Mouse (Mus musculus): ENCODE results near the gene D5Ertd579e. TPM values are rescaled to one million over a fixed set of nuclear protein-coding genes. Genes with fewer than 3 reads are reported as not detected.

D5Ertd579e gene
- total RNA-seq, 2 experiments from 2014 or later = 56.4 to 66.5 TPM

DNA sequence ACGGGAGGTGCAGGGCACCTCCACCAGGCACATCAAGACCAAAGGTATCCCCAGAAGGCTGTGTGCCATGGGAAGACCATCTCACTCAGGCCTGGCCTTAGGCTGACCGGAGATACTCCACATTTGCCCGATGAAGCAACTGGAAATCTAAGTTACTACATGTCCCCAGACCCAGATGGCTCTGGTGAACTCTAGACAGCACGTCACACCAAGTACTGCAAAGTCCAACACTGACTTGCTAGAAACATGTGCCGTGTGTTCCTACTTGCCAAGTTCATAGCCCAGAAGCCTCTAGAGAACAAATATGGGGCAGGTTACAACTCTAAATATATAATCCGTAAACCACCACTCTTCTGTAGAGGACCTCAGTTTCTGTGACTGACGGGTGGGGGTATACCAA lies 125.7 kb downstream of the D5Ertd579e start:
- DNase-seq = no peak

DNA sequence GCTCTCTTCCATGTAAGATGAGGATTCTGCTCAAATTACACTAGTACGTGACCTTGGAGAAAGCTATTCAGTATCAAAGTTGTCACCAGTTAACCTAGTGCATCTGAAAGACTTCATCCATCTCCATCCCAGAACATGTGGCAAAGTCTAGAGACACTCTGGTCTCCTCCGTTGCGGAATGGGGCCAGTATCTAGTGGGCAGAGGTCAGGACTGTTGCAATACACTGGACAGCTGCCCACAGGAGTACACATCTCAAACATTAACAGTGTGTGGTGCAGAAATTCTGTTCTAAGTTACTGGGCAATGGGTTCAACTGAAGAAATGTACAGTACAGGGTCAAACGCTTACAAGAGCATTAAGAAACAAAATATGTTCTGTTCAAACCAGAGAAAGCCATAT lies 127.7 kb downstream of the D5Ertd579e start:
- DNase-seq = peak; percentile 64 to 75

DNA sequence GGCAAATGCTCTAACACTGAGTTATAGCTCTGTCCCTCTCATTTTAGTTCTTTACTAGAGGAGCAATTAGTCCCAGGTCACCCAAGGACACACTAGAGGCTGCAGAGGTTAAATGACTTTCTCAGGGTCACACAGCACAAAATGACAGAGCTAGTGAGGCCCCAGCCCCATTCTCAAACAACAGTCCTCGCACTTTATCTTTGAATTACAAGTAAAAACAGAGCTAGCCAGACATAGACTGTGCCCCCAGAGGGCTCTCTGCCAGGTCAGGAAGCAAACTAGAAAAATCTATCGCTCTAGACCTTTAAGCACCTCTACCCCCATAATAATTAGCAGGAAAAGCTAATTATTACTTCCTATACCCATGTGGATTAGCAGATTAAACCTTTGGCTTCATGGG lies 128.2 kb downstream of the D5Ertd579e start:
- no peak for DNase-seq

DNA sequence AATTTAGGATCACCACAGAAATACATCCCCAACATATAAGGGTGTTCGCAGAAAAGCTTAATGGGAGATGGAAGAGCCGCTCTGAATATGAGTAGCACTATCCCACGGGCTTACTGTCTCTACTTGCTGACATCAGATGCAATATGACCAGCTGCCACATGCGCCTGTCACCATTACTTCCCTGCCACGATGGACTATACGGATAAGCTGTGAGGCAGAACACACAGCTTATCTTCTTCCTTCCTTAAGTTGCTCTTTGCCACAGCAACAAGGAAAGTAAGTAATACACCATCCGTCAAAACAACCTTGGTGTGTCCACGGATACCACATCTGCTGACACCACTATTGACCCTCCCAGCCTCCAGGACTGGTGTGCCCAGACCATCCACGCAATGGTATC lies 131.3 kb downstream of the D5Ertd579e start:
- no peak for DNase-seq

DNA sequence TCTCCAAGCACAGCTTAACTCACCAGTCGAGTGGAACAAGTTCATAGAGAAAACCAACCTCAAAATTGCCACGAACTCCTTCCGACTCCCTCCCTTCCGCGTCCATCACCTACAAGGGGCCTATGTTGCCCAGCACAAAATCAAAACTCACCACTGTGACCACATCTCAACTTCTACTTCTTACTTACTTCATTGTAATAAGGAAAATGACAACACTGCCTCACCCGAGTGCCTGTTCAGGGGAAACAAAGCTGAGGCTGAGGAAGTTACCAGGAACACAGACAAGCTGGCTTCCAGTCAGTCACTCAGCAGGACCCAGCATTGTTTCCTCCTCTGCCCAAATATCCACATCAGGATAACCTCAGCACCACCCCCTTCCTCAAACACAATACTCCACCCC lies 132.1 kb downstream of the D5Ertd579e start:
- DNase-seq = no peak

DNA sequence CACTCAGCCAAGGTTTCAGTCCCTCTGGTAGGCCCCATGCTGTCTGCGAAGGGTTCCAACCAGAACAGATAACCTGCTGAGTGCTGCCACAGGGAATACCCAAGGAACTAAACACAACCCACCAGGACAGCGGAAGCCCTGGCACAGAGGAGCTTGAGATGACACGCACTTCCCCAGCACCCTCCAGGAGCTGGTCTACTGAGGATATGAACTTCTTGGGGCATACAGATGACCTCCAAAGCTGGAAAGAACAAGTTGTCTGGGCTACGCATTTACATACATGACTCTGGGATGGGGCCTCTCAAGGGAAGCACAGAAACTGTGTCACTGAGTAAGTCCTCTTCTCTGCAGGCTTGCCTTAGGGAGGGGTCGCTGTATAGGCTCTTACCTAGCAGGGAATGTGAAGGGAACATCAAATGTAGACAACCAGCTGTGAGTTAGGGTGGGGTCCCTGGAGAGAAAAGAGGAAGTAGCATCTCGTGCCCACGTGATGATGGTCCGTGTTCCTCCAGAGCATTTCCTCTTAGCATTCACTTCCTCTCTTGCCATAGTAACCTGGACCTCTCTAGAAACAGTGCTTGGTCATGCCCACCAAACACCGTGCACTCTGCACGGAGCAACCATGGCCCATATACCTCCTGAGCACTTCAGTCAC lies 132.9 kb downstream of the D5Ertd579e start:
- no peak for DNase-seq

DNA sequence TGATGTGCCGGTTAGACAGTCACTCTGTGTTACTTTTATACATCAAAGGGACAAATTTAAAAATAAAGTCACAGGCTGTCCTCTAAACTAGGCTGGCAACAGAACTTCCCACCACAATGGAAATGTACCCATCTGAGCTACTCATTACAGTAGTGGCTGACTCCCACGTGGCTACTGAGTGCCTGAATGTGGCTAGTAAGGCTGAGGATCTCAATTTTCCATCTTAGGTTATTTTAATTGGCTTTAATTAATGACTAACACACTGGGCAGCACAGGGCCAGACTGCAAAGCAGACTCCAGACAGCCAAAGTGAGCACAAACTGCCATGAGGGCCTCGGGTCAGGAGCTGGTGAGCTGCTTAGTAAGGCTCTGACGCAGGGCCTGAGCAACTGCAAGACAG lies 134.3 kb downstream of the D5Ertd579e start:
- no peak for DNase-seq

DNA sequence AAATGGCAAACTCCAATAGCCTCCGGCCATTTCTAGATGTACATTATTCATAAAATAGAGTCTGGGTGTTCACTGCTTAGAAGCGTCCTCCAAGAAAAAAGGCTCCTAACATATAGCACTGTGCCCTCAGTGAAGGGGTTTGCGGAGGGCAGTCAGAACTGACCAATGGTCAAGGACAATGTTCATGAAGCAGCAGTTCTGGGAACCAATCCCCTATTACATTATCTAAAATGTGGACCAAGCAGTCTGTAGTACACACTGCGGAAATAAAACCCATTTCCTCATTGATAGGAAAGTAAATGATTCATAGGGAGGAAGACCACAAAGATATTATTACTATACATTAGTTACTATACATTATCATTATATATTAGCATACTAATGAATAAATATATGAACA lies 135.3 kb downstream of the D5Ertd579e start:
- DNase-seq = no peak

DNA sequence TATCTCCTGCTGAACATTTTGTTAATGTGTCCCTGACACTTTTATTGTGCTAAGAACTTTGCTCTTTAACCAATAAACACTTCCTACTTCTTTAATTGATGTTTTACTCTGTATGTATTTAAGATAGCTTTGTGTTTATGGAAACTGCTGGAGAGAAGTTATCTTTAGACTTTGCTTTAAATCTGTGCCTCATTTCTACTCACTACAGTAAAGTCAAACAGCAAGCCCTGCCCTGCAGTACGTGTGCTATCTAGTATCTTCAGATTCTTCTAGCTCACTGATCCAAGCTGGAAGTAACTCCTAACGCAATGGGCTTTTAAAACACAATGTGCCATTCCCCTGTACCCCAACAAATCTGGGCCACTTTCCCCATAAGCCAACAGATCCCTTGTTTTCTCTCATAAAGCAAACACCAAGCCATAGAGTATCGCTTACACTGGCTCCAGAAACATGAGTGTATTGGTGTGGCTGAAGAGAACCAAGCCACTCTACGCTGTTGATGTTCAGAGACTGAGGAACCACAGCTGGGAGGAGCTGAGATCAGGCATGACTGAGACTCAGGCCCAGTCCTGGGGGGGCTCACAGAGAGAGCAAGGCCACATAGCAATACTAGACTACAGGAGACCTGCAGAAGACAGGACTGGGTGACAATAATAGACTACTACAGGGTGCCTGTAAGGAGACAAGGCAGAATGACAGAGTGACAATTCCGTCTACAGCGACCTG lies 136.2 kb downstream of the D5Ertd579e start:
- DNase-seq = no peak

DNA sequence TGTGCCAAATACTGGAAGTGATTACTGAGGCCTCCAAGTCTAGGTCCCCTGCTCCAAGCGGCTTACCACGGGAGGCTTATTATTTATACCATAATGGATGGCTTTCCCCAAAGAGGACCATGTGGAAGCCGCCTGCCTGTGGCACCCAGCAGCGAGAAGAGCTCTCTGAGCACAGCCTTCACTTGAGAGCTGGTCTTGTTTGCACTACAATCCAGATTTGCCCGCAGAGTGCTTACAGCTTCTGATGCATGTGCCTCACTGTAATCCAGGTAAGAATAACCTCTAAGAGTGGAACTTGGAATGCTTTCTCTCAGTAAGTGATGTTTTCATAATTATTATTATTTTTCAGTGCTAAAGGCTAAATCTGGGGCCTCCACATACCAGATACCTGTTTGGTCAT lies 136.7 kb downstream of the D5Ertd579e start:
- DNase-seq = no peak

DNA sequence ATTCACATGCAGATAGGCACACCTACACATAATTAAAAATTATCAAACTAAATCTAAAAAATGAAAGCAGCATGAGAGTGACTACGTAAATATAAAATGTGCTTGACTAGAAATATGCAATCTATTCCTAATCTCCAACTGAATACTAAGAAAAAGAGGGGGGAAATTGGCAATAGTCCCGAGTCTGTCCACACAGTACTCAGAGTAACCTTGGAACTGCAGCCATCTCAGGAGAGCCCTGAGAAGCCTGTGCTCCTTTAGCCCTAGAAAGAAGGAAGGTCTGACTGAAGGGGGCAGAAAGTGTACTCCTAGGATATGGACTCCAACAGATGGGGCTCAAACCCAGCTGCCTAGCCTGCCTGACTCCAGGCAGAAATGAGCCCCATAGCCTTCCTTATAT lies 137.3 kb downstream of the D5Ertd579e start:
- DNase-seq = no peak

DNA sequence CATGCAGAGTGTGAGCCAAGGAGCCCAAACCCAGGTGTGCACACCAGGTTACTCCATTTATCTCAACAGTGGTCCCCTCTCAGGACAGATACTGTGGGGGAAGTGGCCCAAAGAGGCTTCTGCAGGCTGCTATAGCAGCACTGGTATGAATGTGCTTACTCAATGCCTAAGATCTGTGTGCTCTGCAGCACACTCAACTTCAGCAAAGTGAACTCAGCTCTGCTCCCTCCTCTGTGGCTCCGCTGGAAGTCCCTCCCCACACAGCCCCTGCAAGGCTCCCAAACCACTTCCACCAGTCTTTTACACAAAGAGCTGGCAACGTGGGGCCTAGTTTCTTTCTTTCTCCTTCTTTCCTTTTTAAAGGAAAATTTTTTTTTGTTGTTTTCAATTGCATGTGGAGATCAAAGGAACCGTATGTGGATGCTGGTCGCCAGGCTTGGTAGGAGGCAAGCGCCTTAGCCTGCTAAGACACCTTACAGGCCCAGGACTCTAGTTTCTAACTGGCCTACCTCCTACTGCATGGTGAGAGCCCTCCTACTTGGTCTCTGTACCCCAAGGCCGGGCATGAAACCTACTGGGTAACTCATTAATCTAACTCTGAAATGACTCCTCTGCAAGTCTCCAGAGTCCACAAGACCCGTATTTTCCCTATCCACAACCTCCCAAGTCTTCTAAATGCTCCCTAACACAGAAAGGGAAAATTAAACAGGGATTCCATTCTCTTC lies 138.1 kb downstream of the D5Ertd579e start:
- DNase-seq = no peak

DNA sequence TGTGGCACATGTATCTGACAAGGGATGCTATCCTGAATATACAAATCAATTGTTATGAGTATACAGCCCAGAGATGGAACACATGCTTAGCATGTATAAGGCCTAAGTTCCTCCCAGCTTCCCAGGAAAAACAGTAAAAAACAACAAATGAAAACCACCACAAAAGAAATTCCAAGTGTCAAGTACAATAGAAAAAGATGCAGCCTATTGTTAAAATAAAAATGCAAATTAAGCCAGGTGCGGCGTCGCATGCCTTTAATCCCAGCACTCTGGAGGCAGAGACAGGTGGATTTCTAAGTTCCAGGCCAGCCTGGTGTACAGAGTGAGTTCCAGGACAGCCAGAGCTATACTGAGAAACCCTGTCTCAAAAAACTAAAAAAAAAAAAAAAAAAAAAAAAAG lies 138.9 kb downstream of the D5Ertd579e start:
- DNase-seq = no peak

DNA sequence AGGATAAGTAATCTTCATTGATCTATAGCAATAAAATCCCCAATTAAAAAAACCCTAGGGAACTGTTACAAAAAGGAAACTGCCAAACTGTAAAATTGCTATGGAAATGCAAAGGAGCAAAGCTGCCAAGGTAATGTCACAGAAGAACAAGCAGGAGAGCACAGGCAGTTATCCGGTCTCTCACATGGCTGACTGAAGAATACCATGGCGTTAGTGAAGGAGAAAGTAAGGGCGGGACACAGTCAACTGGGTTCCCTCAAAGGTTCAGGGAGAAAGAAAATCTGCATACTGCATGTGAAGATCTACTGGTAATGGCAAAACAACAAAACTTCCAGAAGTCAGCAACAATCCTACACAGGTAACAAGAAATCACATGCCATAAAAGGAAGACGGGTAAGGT lies 139.5 kb downstream of the D5Ertd579e start:
- DNase-seq = no peak

DNA sequence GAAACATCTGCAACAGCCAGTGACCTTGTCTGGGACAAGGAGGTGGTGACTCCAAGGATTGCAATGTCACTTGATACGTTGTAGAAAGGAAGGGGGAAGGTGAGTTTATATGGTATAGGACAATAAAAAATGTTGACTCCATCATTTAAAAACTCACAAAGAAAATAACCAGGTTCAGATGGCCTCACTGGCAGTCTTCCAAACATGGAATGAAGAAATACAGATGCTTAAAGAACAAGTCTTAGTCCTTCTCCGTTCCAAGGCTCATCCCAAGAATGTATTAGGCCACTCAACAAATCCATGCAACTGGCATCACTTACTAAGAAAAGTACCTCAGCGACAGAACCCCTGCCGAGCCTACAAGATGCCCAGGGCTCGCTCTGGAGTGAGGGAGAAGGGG lies 141.3 kb downstream of the D5Ertd579e start:
- DNase-seq = no peak

DNA sequence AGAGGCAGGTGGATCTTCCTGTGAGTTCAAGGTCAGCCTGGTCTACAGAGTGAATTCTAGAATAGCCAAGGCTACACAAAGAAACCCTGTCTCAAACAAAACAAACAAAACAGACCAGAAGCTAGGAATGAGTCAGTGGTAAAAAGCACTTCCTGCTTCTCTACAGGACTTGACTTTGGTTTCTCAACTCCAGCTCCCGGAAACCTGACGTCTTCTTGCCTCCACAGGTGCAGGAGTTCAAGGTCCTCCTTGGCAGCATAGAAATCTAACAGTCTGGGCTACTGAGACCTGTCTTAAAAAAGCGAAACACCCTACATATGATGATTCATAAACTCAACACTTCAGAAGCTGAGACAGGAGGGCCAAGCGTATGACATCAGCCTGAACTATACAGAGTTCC lies 141.9 kb downstream of the D5Ertd579e start:
- no peak for DNase-seq

DNA sequence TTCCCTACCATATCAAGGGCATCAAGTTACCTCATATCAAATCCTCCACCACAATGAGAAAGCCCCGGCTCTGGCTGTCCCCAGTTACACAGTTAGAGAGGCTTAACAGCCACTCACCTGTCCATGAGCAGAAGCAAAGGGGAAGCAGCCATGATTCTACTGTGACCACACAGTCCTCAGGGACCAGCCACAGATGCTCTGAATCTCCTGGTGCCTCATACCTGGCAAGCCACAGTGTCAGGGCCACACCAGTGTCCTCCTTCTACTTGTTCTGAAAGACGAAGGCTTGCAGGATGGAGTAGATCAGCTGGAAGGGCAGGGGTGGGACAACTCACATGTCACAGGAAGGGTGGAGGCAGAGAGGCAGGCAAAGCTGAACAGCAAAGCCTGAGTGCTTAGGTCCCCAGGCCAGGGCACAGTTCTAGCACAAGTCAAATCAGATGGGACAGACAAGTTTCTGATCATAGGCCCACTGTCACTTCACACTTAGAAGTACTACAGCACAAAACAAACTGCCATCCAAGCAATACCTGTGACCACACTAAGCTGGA lies 142.7 kb downstream of the D5Ertd579e start:
- DNase-seq = no peak

DNA sequence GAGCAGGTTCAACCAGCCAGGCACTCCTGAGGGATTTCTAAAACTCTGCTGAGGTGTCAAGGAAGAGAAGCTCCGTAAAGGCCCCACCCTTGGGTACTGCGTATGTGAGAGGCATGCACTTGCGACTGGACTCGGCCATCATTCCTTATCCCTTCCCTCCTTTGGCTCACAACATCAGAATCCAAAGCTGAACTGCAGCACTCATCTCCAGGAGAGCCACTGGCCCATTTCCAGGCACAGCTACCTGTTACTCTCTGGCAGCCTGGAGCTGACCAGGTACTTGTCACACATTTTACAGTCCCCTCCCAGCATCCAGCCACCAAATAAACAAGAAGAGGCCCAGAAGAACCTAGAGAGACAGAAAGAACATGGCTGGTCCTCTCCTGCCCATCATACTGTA lies 143.4 kb downstream of the D5Ertd579e start:
- no peak for DNase-seq

Other genes starting within 250 kb of the D5Ertd579e start
- 10 to 100 TPM; 76.8 to 79.5 TPM for gene Grpel1, start 231.0 kb downstream of the D5Ertd579e start, total RNA-seq (2021)
- gene Tada2b, start 211.7 kb downstream of the D5Ertd579e start, total RNA-seq (2021) = 10 to 100 TPM; 33.7 to 40.7 TPM
- under 1 TPM; 0.33 to 0.46 TPM for gene Ccdc96, start 211.4 kb downstream of the D5Ertd579e start, total RNA-seq (2021)
- 10 to 100 TPM; 41.5 to 44.9 TPM for gene Tbc1d14, start 102.7 kb downstream of the D5Ertd579e start, total RNA-seq (2021)
- gene Bloc1s4, start 52.6 kb upstream of the D5Ertd579e start, total RNA-seq (2021) = 10 to 100 TPM; 31.7 to 32.5 TPM
- 100 to 1,000 TPM; 671 to 795 TPM for gene Mrfap1, start 100.7 kb upstream of the D5Ertd579e start, total RNA-seq (2021)
- 10 to 100 TPM; 51.1 to 52.1 TPM for gene Man2b2, start 134.6 kb upstream of the D5Ertd579e start, total RNA-seq (2021)
- 1 to 10 TPM; 4.0 to 6.6 TPM for gene Ppp2r2c, start 172.5 kb upstream of the D5Ertd579e start, total RNA-seq (2021)